Mouse (Mus musculus) heart, embryonic 15.5 days (tissue): Measurements from ENCODE around the gene Hgf. TPM values are rescaled to one million over a fixed set of nuclear protein-coding genes. Genes with fewer than 3 reads are reported as not detected.

Experiments
- ATAC-seq: fragments of 200-750 bp; cut with Nextera tagmentation; replicated peaks from 2 replicates; pipeline ENCODE4 v1.8.0; 2017; ENCODE audit warnings: low read depth, moderate TSS enrichment; ENCODE audit not compliant: insufficient number of reproducible peaks, insufficient read depth, low FRiP score
- H3K27ac ChIP-seq: fragments of 300-500 bp; sonication (generic); 2 replicates; pipeline ENCODE4 v1.5.1; 2015; ENCODE audit warnings: mild to moderate bottlenecking, inconsistent platforms
- H3K27me3 ChIP-seq: fragments of 300-500 bp; sonication (generic); 2 replicates; pipeline ENCODE4 v1.6.1; 2015; ENCODE audit warnings: inconsistent platforms
- H3K36me3 ChIP-seq: fragments of 300-500 bp; sonication (generic); 2 replicates; pipeline ENCODE4 v1.6.1; 2015; ENCODE audit warnings: mild to moderate bottlenecking, inconsistent platforms
- H3K4me1 ChIP-seq: fragments of 300-500 bp; sonication (generic); replicated peaks from 2 replicates; pipeline ENCODE4 v1.6.1; 2015; ENCODE audit warnings: inconsistent platforms
- H3K4me2 ChIP-seq: fragments of 300-500 bp; sonication (generic); 2 replicates; pipeline ENCODE4 v1.6.1; 2015; ENCODE audit warnings: inconsistent platforms, mild to moderate bottlenecking, moderate library complexity
- H3K4me3 ChIP-seq: fragments of 300-500 bp; sonication (generic); 2 replicates; pipeline ENCODE4 v1.5.1; 2015; ENCODE audit warnings: mild to moderate bottlenecking, inconsistent platforms
- H3K9ac ChIP-seq: fragments of 300-500 bp; sonication (generic); 2 replicates; pipeline ENCODE4 v1.6.1; 2015; ENCODE audit warnings: mild to moderate bottlenecking, inconsistent platforms
- H3K9me3 ChIP-seq: fragments of 300-500 bp; sonication (generic); replicated peaks from 2 replicates; pipeline ENCODE4 v1.6.1; 2016; ENCODE audit warnings: inconsistent platforms
- WGBS: fragments of 180-500 bp; shearing (Covaris S2); methylation state at CpG from one replicate; pipeline ENCODE4 v1.1.7; 2015; ENCODE audit warnings: mixed read lengths; 5-methylcytosine and 5-hydroxymethylcytosine counted together
- polyA plus RNA-seq: library from polyadenylated mRNA; unstranded; fragments of >200 nt; fragmentation: Nextera tagmentation; extraction: Ambion mirVana; gene quantifications from 2 replicates; pipeline ENCODE4 v1.2.1, GENCODE M21; 2015

The Hgf gene
- polyA plus RNA-seq, 1 experiment from 2014 or later: 1.2 TPM

DNA sequence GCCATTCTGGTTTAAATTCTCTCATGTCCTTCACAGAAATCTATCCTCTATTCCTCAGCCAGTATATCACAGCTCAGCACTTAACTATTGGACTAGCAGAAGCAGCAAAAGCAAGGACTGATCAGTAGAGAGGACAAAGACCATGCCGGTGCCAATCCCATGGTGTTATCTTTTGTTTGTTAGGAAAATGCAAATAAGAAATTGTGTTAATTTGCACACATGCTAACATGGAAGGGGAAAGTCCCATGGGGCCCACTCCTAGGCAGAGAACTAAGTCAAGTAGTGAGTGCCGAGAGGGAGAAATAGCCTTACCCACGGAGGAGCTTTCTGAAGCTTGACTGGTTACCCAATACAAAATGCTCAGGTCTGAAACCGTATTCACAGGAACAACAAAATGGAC lies 42.4 kb downstream of the Hgf start:
- Histone ChIP-seq H3K4me2 (no peak overlapping the region), H3K9me3 (no peaks in the 10 kb centered on the region), H3K4me1 (no peaks in the 10 kb centered on the region), H3K27me3 (no peaks in the 10 kb centered on the region), H3K4me3 (no peak overlapping the region), H3K27ac (no peak overlapping the region), H3K36me3 (no peaks in the 10 kb centered on the region), H3K9ac (no peak overlapping the region)
- WGBS: 91% methylated on average over 4 of the region's 4 CpGs
- ATAC-seq: no peak

DNA sequence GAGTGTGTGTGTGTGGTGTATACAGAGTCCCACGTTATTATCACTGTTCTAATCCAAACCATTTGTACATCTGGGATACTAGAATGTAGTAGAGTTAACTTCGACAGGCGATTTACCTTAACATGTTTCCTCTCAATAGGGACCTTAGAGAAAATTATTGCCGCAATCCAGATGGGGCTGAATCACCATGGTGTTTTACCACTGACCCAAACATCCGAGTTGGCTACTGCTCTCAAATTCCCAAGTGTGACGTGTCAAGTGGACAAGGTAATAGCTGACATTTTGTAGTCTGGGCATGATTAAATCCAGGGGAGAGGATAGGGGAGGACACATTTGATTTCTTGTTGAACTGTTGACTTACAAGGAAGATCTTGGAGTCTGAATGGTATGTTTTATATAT lies 44.7 kb downstream of the Hgf start:
- 61% methylated on average over 6 of the region's 6 CpGs for WGBS
- no peak overlapping the region for H3K4me2 ChIP-seq
- H3K9ac ChIP-seq: no peak overlapping the region
- no peaks in the 10 kb centered on the region for H3K9me3 ChIP-seq
- H3K36me3 ChIP-seq: no peaks in the 10 kb centered on the region
- no peak overlapping the region for H3K4me3 ChIP-seq
- no peak overlapping the region for H3K27ac ChIP-seq
- H3K4me1 ChIP-seq: no peaks in the 10 kb centered on the region
- ATAC-seq: no peak
- H3K27me3 ChIP-seq: no peaks in the 10 kb centered on the region

DNA sequence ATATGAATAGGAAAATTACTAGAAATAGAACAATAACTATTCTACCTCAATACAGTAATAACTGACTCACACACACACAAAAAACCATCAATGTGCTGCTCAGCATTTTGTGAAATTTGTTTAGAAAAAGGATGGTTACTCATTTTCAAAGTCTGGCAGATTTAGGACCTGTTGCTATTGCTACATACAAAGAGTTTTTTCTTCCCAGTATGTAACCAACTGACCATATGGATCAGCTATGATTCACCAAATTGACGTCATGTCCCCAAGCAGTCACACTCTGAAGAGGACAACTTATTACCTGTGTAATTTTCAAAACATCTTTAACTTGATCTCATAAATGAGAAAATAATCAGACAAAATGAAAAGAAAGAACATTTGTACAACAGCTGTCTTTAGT lies 48.2 kb downstream of the Hgf start:
- no peak overlapping the region for H3K9ac ChIP-seq
- 81% methylated on average over 1 of the region's 1 CpGs for WGBS
- no peak overlapping the region for H3K4me2 ChIP-seq
- H3K27me3 ChIP-seq: no peaks in the 10 kb centered on the region
- no peak overlapping the region for H3K27ac ChIP-seq
- H3K9me3 ChIP-seq: no peaks in the 10 kb centered on the region
- ATAC-seq: no peak
- H3K4me1 ChIP-seq: no peaks in the 10 kb centered on the region
- no peak overlapping the region for H3K4me3 ChIP-seq
- H3K36me3 ChIP-seq: no peaks in the 10 kb centered on the region

DNA sequence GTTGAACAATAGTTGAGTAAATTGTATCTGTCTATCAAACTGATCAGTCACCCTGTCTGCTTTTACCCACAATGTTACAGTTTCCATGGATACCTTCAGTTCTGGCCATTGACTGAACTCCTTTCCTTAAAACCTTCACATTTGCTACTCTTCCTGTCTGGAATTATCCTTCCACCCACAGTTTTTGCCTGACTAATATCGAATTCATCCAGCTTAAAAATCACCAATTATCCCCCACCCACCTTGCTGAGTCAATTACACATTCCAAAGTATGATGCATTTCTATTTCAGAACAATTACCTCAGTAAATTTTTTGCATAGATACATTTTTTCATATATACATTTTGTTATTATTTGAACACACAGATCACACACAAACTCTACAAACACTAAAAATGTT lies 79.7 kb downstream of the Hgf start:
- H3K27ac ChIP-seq: no peak overlapping the region
- H3K27me3 ChIP-seq: no peaks in the 10 kb centered on the region
- 71% methylated on average over 1 of the region's 1 CpGs for WGBS
- no peaks in the 10 kb centered on the region for H3K36me3 ChIP-seq
- no peaks in the 10 kb centered on the region for H3K4me1 ChIP-seq
- H3K4me3 ChIP-seq: no peak overlapping the region
- H3K9ac ChIP-seq: no peak overlapping the region
- no peaks in the 10 kb centered on the region for H3K9me3 ChIP-seq
- no peak overlapping the region for H3K4me2 ChIP-seq
- ATAC-seq: no peak

DNA sequence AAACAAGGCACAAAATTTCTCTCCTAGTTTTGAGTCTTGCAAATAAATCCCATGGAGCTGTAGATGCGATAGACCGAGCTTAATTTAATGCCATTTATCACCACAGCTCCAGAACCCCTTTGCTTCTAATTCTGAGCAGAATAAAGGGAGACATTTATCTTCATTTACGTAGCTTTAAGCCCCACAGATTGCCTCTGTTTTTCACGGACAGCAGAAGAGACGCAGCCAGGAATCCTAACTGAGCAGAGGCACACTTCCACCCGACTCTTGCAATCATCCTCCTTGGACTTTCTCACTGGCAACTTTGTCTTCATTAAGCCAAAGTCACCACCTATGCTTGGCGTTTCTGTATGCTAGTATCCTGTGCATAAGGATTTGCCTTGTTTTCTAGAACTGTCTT lies 93.1 kb downstream of the Hgf start:
- H3K27me3 ChIP-seq: no peaks in the 10 kb centered on the region
- no peak overlapping the region for H3K27ac ChIP-seq
- no peak overlapping the region for H3K9ac ChIP-seq
- H3K36me3 ChIP-seq: no peaks in the 10 kb centered on the region
- H3K9me3 ChIP-seq: no peaks in the 10 kb centered on the region
- H3K4me3 ChIP-seq: no peak overlapping the region
- 64% methylated on average over 7 of the region's 7 CpGs for WGBS
- no peak overlapping the region for H3K4me2 ChIP-seq
- no peaks in the 10 kb centered on the region for H3K4me1 ChIP-seq
- no peak for ATAC-seq

DNA sequence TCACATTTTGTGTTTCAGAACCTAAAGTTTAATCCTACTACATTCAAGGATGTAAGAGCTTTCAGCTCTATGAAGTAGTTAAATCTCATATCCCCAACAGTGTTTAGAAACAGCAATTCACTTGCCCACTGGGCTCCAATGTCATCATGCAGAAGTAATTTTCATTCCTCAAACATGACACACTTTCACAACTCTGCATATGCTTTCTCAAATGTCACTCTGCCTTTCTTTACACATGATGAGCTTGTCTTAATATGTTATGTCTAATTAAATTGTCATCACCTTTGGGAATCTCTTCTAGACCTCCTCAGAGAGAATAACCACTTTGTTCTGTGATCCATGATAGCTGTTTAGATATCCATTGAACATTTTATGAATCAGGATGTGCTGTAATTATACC lies 94.4 kb downstream of the Hgf start:
- no peak for ATAC-seq
- Histone ChIP-seq H3K27ac (no peak overlapping the region), H3K36me3 (no peaks in the 10 kb centered on the region)

DNA sequence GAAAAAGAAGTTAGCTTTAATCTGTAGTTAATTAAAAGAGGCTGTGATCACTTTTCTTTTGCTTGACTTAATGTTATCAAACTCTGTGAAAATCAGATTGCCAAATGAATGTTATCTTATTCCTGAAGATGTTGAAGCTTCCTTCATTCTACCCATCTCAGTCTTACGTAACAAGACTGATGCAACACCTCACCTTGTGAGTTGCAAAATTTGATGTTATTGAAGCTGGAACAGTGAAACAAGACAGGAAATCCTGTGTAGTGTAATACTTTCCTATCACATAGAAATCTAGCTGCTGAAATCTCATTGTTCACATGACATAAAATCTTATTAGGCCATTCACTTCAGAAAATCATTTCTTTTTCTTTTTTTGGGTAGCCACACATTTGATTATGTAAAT lies 96.9 kb downstream of the Hgf start:
- Histone ChIP-seq H3K27me3 (no peaks in the 10 kb centered on the region), H3K4me1 (peaks cover 6% of the 10 kb centered on the region; the same call in 1 of the 2 replicates), H3K9ac (no peak overlapping the region), H3K27ac (no peak overlapping the region), H3K4me3 (no peak overlapping the region), H3K9me3 (no peaks in the 10 kb centered on the region), H3K4me2 (no peak overlapping the region), H3K36me3 (no peaks in the 10 kb centered on the region)
- no peak for ATAC-seq
- WGBS: 77% methylated on average over 1 of the region's 1 CpGs

More for the DNA sequence above, 94.4 kb downstream of the Hgf start:
- no peak overlapping the region for H3K4me3 ChIP-seq
- no peaks in the 10 kb centered on the region for H3K9me3 ChIP-seq
- no peak overlapping the region for H3K9ac ChIP-seq
- H3K4me2 ChIP-seq: no peak overlapping the region
- H3K27me3 ChIP-seq: no peaks in the 10 kb centered on the region
- no peaks in the 10 kb centered on the region for H3K4me1 ChIP-seq

DNA sequence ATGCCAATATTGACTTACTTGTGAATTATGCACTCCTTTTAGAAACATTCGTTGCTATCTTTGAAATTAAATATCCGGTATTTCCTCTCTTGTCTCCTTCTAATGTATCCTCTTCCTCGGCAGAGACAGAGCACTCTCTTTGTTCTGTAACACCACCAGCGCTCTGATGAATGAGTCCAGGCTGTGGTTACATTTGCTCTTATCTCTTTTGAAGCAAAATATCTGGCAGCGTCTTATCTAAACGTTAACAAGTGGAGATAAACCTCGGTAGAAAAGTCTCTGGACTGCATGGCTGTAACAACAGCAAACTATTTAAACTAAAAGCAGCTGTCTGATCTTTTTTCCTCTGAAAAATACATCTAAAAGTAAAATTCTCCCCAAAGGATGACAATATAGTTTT lies 100.7 kb downstream of the Hgf start:
- Histone ChIP-seq H3K36me3 (no peaks in the 10 kb centered on the region), H3K27me3 (no peaks in the 10 kb centered on the region), H3K9ac (no peak overlapping the region), H3K9me3 (no peaks in the 10 kb centered on the region), H3K27ac (no peak overlapping the region), H3K4me2 (no peak overlapping the region), H3K4me1 (peaks cover 6% of the 10 kb centered on the region; the same call in 1 of the 2 replicates), H3K4me3 (no peak overlapping the region)
- 4% methylated on average over 7 of the region's 7 CpGs for WGBS
- no peak for ATAC-seq

Other genes starting within 250 kb of the Hgf start
- not detected in 2 replicates for gene Gm28710, start 238.3 kb downstream of the Hgf start, polyA plus RNA-seq